Mouse (Mus musculus) brain, embryonic 14.5 days (tissue): ENCODE measurements around the gene Sbno2. TPM values are rescaled to one million over a fixed set of nuclear protein-coding genes. Genes with fewer than 3 reads are reported as not detected.

Experiments used
- DNase-seq: peaks from one replicate; pipeline ENCODE4 v3.0.0-alpha.2; 2011; ENCODE audit warnings: low read depth
- CTCF ChIP-seq: fragments of 200-500 bp; IDR thresholded peaks from 2 replicates; pipeline ENCODE4 v1.5.1; 2012; ENCODE audit warnings: inconsistent platforms, mild to moderate bottlenecking, moderate library complexity, borderline replicate concordance; ENCODE audit not compliant: insufficient read depth, insufficient read length; ENCODE audit errors: extremely low read depth
- POLR2A ChIP-seq: fragments of 200-500 bp; IDR thresholded peaks from 2 replicates; pipeline ENCODE4 v1.6.1; 2012; ENCODE audit warnings: mild to moderate bottlenecking, inconsistent platforms, borderline replicate concordance; ENCODE audit not compliant: poor library complexity, insufficient read depth, insufficient read length, severe bottlenecking; ENCODE audit errors: extremely low read depth
- polyA plus RNA-seq: library from polyadenylated mRNA; depleted of rRNA; stranded (reverse); fragments of >200 nt; gene quantifications from 2 replicates; pipeline ENCODE4 v1.2.3, GENCODE M21; 2012

Sbno2 gene
- polyA plus RNA-seq, 1 experiment: 31.1 TPM

GRCm38 (mm10) chr10:80076386-80076785 is 29.0 kb downstream of the Sbno2 start:
- TF ChIP-seq CTCF (no peak), POLR2A (no peak)
- no peak for DNase-seq

GRCm38 (mm10) chr10:80075924-80076323 is 29.4 kb downstream of the Sbno2 start:
- TF ChIP-seq CTCF (no peak), POLR2A (no peak)

DNA sequence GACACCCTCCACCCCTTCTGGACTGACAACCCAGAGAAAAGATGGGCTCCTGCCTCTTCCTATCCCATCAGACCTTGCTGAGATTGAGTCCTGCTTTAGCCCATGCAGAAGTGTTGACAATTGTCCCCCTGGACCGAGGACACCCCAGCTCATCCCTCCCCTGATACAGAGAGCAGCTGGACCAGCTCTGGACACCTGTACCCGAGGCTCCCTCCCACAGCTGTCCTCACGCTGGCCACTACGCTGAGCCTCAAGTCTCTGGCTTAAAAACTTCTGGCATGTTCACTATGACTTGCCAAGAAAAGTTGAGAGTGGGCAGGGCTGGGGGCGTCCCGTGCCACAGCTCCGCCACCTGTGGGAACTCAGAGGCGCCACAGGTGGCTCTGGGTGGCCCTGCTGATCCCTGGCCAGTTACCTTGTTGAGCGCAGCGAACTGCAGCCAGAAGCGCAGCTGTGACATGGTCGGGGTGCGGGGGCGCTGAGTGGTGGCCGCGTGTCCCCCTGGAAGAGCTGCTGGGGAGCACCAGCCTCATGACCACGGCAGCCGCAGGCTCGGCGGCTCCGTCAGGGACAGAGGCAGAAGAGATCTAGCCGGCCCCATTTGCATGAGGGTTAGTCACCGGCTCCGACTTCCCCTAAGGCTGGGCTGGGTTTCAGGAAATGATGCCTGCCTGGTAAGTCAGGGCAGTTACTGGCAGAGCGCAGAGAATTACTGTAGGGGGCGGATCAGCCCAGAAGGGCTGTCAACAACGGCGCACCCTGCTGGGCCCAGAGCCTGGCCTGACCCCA is 30.4 kb downstream of the Sbno2 start:
- peak; percentile 24 for DNase-seq

More at GRCm38 (mm10) chr10:80075924-80076323, 29.4 kb downstream of the Sbno2 start:
- DNase-seq: no peak

DNA sequence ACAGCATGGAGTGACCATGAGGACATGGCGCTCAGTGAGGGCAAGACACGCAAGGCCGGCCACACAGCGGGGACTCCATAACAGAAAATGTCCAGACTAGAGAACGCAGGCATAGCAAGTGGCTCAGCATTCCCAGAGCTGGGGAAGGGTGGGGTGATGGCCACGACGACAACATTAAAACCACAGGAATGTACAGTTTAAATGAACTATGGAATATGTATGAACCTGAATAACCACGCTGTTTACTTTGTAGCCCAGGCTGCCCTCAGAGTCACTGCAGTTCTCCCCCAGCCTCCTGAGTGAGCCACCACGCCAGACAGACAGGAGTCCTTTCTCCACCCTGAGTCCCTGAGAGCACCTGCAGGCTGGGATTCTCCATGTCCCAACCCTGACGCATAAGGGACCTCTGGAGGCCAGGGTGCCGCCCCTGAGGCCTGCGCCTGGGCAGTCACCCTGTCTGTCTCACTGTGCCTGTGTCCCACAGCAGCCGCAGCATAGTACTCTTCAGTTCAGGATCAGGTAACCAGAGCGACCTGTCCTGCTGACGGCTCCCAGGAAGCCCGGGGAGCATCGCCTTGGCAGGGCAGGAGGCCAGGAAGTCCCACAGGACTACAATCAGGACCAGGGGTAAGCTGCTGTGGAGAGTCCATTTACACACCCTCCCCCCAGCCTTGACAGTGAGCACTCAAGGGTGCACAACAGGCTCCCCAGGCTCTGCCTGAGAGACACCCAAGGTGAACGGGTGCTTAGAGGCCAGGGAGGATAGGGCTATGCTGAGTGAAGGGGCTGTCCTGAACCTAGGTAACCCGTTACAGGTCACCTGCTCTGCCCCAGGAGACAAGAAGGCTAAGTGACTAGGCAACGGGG is 32.5 kb downstream of the Sbno2 start:
- TF ChIP-seq POLR2A (no peak), CTCF (no peak)
- DNase-seq: no peak

More for the DNA sequence above, 30.4 kb downstream of the Sbno2 start:
- no peak for TF ChIP-seq CTCF
- no peak for TF ChIP-seq POLR2A

- no peak for TF ChIP-seq POLR2A
- TF ChIP-seq CTCF: no peak
- no peak for DNase-seq
Observed at GRCm38 (mm10) chr10:80071516-80071900, 33.9 kb downstream of the Sbno2 start.

GRCm38 (mm10) chr10:80070837-80071515 is 34.4 kb downstream of the Sbno2 start:
- TF ChIP-seq CTCF (no peak), POLR2A (no peak)
- DNase-seq: peak; percentile 55

- TF ChIP-seq POLR2A: no peak
- no peak for TF ChIP-seq CTCF
- no peak for DNase-seq
Observed at GRCm38 (mm10) chr10:80069948-80070450, 35.4 kb downstream of the Sbno2 start.

DNA sequence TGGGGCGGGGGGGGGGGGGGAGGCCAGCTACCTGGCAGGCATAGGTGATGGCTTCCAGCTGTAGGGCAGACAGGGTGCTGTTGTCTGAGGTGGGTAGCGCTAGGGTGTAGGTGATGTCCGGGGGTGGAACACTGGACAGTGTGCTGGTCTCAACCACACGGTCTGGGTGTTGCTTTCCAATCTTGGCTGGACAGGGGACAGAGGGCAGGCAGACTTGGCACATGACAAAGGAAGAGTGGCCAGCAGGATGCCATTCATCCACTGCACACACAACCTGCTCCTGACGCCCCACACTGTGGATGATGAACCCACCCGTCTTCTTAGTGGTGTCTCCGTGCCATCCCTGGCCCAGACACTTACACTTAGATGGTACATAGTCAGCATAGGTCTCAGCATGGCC is 36.1 kb downstream of the Sbno2 start:
- TF ChIP-seq POLR2A (no peak), CTCF (no peak)
- DNase-seq: no peak

DNA sequence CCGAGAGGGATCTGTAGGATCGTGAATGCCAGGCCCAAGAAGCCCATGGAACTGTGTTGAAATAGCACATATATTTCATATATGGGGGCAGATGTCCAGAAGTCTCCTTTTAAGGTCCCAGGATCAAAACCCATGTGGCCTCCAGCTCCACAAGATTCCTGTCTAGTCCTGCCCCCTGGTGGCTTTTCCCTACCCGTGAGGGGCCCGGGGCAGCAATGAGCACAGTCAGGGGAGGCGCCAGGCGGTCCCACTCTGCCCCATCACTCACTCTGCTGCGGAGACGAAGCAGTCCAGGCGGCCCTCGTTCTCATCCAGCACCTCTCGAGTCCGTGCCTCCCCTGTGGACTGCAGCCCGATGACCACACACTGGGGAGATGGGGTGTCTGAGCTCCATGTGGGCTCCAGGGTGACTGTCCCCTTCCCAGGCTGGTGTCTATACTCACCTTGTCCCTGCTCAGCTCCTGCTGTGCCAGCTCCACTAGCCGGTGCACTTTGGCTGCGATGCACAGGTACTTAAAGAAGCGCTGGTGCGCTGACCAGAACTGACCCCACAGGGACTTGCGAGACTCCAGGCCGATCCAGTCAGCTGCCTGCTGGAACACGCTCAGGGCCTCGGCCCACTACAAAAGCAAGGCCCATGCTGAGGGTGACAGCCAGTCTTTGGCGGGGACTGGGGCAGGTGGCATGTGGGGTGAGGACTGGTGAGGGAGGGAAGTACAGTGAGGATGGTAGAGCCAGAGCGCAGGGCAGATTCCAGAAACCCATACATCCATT is 41.3 kb downstream of the Sbno2 start:
- no peak for DNase-seq
- no peak for TF ChIP-seq CTCF
- TF ChIP-seq POLR2A: no peak

GRCm38 (mm10) chr10:80063104-80063503 is 42.3 kb downstream of the Sbno2 start:
- TF ChIP-seq POLR2A (no peak), CTCF (no peak)
- no peak for DNase-seq
